Mouse (Mus musculus) lung, embryonic 15.5 days (tissue): ENCODE results near the gene Fcrla. TPM values are rescaled to one million over a fixed set of nuclear protein-coding genes. Genes with fewer than 3 reads are reported as not detected.

Experiments used
- ATAC-seq: fragments of 200-750 bp; cut with Nextera tagmentation; 2 replicates; pipeline ENCODE4 v1.8.0; 2017; ENCODE audit warnings: moderate number of reproducible peaks, borderline replicate concordance; ENCODE audit not compliant: low FRiP score, low TSS enrichment; ENCODE audit errors: extremely low read depth
- H3K27ac ChIP-seq: fragments of 300-500 bp; sonication (generic); 2 replicates; pipeline ENCODE4 v1.5.1; 2015; ENCODE audit warnings: moderate library complexity, mild to moderate bottlenecking, inconsistent platforms
- H3K27me3 ChIP-seq: fragments of 300-500 bp; sonication (generic); 2 replicates; pipeline ENCODE4 v1.6.1; 2015; ENCODE audit warnings: inconsistent platforms
- H3K36me3 ChIP-seq: fragments of 300-500 bp; sonication (generic); 2 replicates; pipeline ENCODE4 v1.6.1; 2015; ENCODE audit warnings: inconsistent platforms
- H3K4me1 ChIP-seq: fragments of 300-500 bp; sonication (generic); 2 replicates; pipeline ENCODE4 v1.6.1; 2015; ENCODE audit warnings: inconsistent platforms
- H3K4me2 ChIP-seq: fragments of 300-500 bp; sonication (generic); 2 replicates; pipeline ENCODE4 v1.6.1; 2015; ENCODE audit warnings: inconsistent platforms, mild to moderate bottlenecking, moderate library complexity
- H3K4me3 ChIP-seq: fragments of 300-500 bp; sonication (generic); 2 replicates; pipeline ENCODE4 v1.5.1; 2015; ENCODE audit warnings: mild to moderate bottlenecking, inconsistent platforms
- H3K9ac ChIP-seq: fragments of 300-500 bp; sonication (generic); 2 replicates; pipeline ENCODE4 v1.6.1; 2015; ENCODE audit warnings: inconsistent platforms
- H3K9me3 ChIP-seq: fragments of 300-500 bp; sonication (generic); 2 replicates; pipeline ENCODE4 v1.6.1; 2016; ENCODE audit warnings: inconsistent platforms
- WGBS: fragments of 180-500 bp; shearing (Covaris S2); methylation state at CpG from one replicate; pipeline ENCODE4 v1.1.7; 2015; 5-methylcytosine and 5-hydroxymethylcytosine counted together
- polyA plus RNA-seq: library from polyadenylated mRNA; unstranded; fragments of >200 nt; fragmentation: Nextera tagmentation; extraction: Ambion mirVana; gene quantifications from 2 replicates; pipeline ENCODE4 v1.2.1, GENCODE M21; 2015

The Fcrla gene
- polyA plus RNA-seq, 1 experiment from 2014 or later, result 0.14 TPM

- ATAC-seq, result no peak
- Histone ChIP-seq H3K9ac (no peak overlapping the region), H3K27me3 (no peaks in the 10 kb centered on the region), H3K4me3 (no peak overlapping the region), H3K4me1 (no peaks in the 10 kb centered on the region), H3K27ac (no peak overlapping the region), H3K36me3 (no peaks in the 10 kb centered on the region), H3K9me3 (no peaks in the 10 kb centered on the region), H3K4me2 (no peak overlapping the region)
- 46% methylated on average over 6 of the region's 6 CpGs for WGBS
These were observed 442 bp downstream of the Fcrla start for GRCm38 (mm10) chr1:170926941-170927340.

GRCm38 (mm10) chr1:170924485-170924884 lies 2.9 kb downstream of the Fcrla start:
- no peak for ATAC-seq
- Histone ChIP-seq H3K4me1 (no peaks in the 10 kb centered on the region), H3K9me3 (no peaks in the 10 kb centered on the region), H3K36me3 (no peaks in the 10 kb centered on the region), H3K27ac (no peak overlapping the region), H3K9ac (no peak overlapping the region), H3K4me2 (no peak overlapping the region), H3K27me3 (no peaks in the 10 kb centered on the region), H3K4me3 (no peak overlapping the region)
- 67% methylated on average over 6 of the region's 6 CpGs for WGBS

DNA sequence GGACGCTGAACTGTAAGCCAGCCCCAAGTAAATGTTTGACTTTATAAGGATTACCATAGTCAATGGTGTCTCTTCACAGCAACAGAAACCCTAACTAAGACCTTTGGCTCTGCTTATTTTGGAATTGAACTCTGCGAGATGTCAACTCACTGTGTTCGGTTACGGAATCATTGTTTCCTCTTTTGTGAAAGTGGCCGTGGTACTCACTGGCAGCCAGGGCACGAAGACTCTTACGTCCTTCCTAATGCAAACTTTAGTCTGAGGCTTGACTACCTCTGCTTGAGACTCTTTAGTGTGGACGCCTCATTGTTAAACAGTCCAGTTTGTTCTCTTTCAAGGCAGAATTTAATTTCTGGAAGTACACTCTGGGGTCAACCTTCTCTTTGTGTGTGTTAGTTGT lies 8.1 kb downstream of the Fcrla start:
- no peak overlapping the region for H3K9ac ChIP-seq
- no peaks in the 10 kb centered on the region for H3K36me3 ChIP-seq
- no peaks in the 10 kb centered on the region for H3K9me3 ChIP-seq
- 88% methylated on average over 8 of the region's 8 CpGs for WGBS
- H3K4me3 ChIP-seq, result no peak overlapping the region
- H3K4me1 ChIP-seq, result no peaks in the 10 kb centered on the region
- ATAC-seq, result no peak
- H3K4me2 ChIP-seq, result no peak overlapping the region
- H3K27ac ChIP-seq, result no peak overlapping the region
- no peaks in the 10 kb centered on the region for H3K27me3 ChIP-seq

- H3K27ac ChIP-seq, result no peak overlapping the region
- H3K4me3 ChIP-seq, result no peak overlapping the region
- H3K36me3 ChIP-seq, result no peaks in the 10 kb centered on the region
- no peaks in the 10 kb centered on the region for H3K9me3 ChIP-seq
- no peak overlapping the region for H3K9ac ChIP-seq
- H3K4me2 ChIP-seq, result no peak overlapping the region
- H3K4me1 ChIP-seq, result no peaks in the 10 kb centered on the region
- H3K27me3 ChIP-seq, result no peaks in the 10 kb centered on the region
- ATAC-seq, result no peak
- WGBS, result 41% methylated on average over 5 of the region's 5 CpGs
These were observed 11.7 kb downstream of the Fcrla start for GRCm38 (mm10) chr1:170915657-170916056.

DNA sequence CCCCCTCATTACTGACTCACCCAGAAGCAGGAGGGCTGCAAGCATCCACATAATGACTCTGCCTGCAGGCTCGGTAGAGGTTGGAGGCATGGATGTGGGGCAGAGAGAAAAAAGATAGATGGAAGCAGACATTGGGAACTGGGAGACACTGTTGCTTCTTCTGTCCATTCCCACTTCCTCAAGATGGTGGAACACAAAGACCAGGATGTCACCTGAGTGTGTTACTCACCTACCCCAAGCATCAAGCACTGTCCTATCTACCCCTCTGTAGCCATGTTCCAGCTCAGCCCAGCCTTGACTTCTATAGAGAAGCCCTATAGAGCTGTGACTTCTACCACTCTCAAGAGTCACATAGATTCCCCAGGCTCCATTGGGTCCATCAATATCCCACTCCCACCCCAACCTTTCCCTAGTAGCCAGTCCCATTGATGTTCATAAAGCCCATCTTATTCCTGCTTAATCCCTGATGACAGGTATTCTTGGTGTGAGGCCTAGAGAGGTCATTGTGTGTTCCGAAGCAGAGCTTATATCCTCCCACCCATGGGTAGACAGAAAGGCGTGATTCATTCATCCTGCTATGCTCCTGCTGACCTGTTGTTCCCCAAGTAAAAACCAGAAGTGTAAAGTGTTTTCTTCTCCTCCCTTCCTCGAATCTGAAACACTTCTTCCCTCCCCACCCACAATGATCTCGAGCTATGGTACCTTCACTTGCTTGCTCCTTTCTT lies 14.3 kb downstream of the Fcrla start, which contains the start of gene Fcrlb:
Gene Fcrlb, minus strand, starts transcription at position 51 of the 725 bp plus-strand sequence.
- Histone ChIP-seq H3K4me3 (no peak within 1 kb of the TSS), H3K4me2 (no peak within 1 kb of the TSS), H3K4me1 (peaks cover 6% of the 10 kb centered on the region), H3K9me3 (no peaks in the 10 kb centered on the region), H3K27me3 (peaks cover 19% of the 10 kb centered on the region), H3K27ac (no peak within 1 kb of the TSS), H3K9ac (no peak within 1 kb of the TSS), H3K36me3 (no peaks in the 10 kb centered on the region)
- 64% methylated on average over 5 of the region's 5 CpGs for WGBS
- no peak for ATAC-seq

- no peak overlapping the region for H3K27ac ChIP-seq
- no peaks in the 10 kb centered on the region for H3K36me3 ChIP-seq
- H3K4me3 ChIP-seq, result no peak overlapping the region
- H3K9me3 ChIP-seq, result no peaks in the 10 kb centered on the region
- peaks cover 29% of the 10 kb centered on the region for H3K27me3 ChIP-seq
- WGBS, result 74% methylated on average over 11 of the region's 11 CpGs
- H3K4me1 ChIP-seq, result peaks cover 13% of the 10 kb centered on the region
- no peak overlapping the region for H3K4me2 ChIP-seq
- no peak overlapping the region for H3K9ac ChIP-seq
- ATAC-seq, result no peak
These were observed 15.3 kb downstream of the Fcrla start for GRCm38 (mm10) chr1:170911907-170912660.

GRCm38 (mm10) chr1:170908341-170908740 lies 19.0 kb downstream of the Fcrla start:
- Histone ChIP-seq H3K9me3 (no peaks in the 10 kb centered on the region), H3K27ac (no peak overlapping the region), H3K36me3 (no peaks in the 10 kb centered on the region), H3K4me2 (peak overlapping the region; percentile 84), H3K4me1 (peaks cover 13% of the 10 kb centered on the region), H3K27me3 (peaks cover 49% of the 10 kb centered on the region), H3K9ac (no peak overlapping the region), H3K4me3 (peak overlapping the region; percentile 44)
- WGBS, result 4% methylated on average over 21 of the region's 21 CpGs
- ATAC-seq, result peak; percentile 53; the same call in 1 of the 2 replicates

- peak overlapping the region; percentile 84 for H3K4me2 ChIP-seq
These were observed 19.8 kb downstream of the Fcrla start for GRCm38 (mm10) chr1:170907456-170908191.

DNA sequence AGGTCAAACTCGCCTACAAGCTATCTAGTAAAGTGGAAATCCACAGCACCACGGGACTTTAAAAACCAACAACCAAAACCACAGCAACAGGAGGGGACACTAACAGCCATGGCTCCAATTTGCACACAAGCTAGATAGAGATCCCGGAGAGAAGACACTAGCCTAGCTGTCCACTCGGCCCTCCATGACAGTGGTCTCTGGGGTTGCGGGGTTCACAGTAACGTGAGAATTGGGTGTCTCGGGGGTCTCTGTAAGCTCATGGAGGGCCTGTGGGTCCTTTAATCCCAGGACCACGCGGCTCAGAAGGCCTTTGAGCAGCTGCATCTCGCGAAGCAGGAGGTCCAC lies 20.3 kb downstream of the Fcrla start:
- Histone ChIP-seq H3K36me3 (no peaks in the 10 kb centered on the region), H3K27me3 (peaks cover 54% of the 10 kb centered on the region), H3K4me1 (peaks cover 13% of the 10 kb centered on the region), H3K9me3 (no peaks in the 10 kb centered on the region), H3K27ac (no peak overlapping the region), H3K4me3 (peak overlapping the region; percentile 44), H3K4me2 (peak overlapping the region; percentile 84), H3K9ac (no peak overlapping the region)
- 20% methylated on average over 11 of the region's 11 CpGs for WGBS
- ATAC-seq, result no peak

More at GRCm38 (mm10) chr1:170907456-170908191, 19.8 kb downstream of the Fcrla start:
- peak; percentile 65 for ATAC-seq
- Histone ChIP-seq H3K36me3 (no peaks in the 10 kb centered on the region), H3K9me3 (no peaks in the 10 kb centered on the region), H3K27me3 (peaks cover 49% of the 10 kb centered on the region), H3K4me3 (peak overlapping the region; percentile 44), H3K9ac (0 out of 2 replicates have a peak overlapping the region, but pooled peaks have one; percentile 14), H3K4me1 (peaks cover 13% of the 10 kb centered on the region), H3K27ac (no peak overlapping the region)
- 2% methylated on average over 71 of the region's 71 CpGs for WGBS

DNA sequence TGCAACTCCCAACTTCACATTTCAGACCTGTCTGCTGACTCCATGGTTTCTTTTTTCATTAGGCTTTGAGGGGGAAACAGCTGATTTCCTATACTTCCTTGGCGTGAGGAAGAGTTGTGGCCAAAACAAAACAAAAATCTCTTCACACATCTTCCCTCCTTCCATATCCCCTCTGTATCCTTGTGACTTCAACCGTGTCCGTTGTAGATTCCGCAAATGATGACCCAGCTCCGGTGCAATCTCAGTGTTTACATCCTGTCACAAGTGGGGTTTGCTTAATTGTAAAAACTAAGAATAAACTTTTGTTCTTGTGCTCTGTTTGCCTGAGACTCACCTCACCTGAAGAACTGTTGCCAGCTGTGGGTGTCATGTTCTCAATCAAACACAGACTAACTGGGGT lies 23.9 kb downstream of the Fcrla start:
- no peak overlapping the region for H3K4me2 ChIP-seq
- H3K27me3 ChIP-seq, result peaks cover 55% of the 10 kb centered on the region
- ATAC-seq, result no peak
- H3K4me1 ChIP-seq, result peaks cover 15% of the 10 kb centered on the region
- WGBS, result 29% methylated on average over 5 of the region's 5 CpGs
- H3K27ac ChIP-seq, result no peak overlapping the region
- H3K4me3 ChIP-seq, result no peak overlapping the region
- H3K36me3 ChIP-seq, result no peaks in the 10 kb centered on the region
- no peaks in the 10 kb centered on the region for H3K9me3 ChIP-seq
- no peak overlapping the region for H3K9ac ChIP-seq

DNA sequence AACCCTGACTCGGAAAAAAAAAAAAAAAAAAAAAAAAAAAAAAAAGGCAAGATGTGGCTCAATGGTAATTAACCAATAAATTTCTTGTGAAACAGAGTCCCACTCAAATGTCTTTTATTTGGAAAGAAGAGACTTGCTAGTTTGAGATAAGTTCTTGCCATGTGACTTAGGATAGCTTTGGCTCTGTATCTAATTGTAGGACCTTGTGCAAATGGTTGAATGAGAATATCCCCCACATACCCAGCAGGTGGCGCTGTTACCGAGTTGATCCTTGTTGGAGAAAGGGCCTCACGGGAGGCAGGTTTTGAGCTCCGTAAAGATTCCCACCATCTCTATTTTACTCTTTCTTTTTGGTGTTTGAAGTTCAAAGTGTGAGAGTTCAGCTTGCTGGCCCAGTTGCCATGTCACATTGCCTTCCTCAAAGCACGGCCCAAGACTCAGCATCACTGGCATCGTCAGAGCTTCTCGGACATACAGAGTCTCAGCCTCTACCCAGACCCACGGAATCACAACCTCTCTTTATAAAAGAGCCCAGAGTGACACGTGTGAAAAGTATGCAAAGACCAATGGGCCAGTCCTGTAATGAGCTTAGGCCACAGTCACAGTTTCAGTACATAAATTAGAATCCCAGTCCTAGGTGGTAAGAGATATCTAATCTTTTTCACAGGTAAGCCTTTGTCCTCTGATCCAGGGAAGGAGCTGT lies 25.7 kb downstream of the Fcrla start:
- H3K27me3 ChIP-seq, result peaks cover 47% of the 10 kb centered on the region
- 26% methylated on average over 10 of the region's 10 CpGs for WGBS
- no peaks in the 10 kb centered on the region for H3K9me3 ChIP-seq
- no peak overlapping the region for H3K27ac ChIP-seq
- no peak overlapping the region for H3K9ac ChIP-seq
- H3K4me3 ChIP-seq, result no peak overlapping the region
- H3K4me2 ChIP-seq, result peak overlapping the region; percentile 41; the same call in 1 of the 2 replicates
- no peaks in the 10 kb centered on the region for H3K36me3 ChIP-seq
- peaks cover 4% of the 10 kb centered on the region; the same call in 1 of the 2 replicates for H3K4me1 ChIP-seq
- ATAC-seq, result no peak
